Mouse (Mus musculus): Measurements from ENCODE around the gene D630045J12Rik. TPM values are rescaled to one million over a fixed set of nuclear protein-coding genes. Genes with fewer than 3 reads are reported as not detected.

Gene D630045J12Rik
- polyA plus RNA-seq, 1 experiment: 0.33 TPM

DNA sequence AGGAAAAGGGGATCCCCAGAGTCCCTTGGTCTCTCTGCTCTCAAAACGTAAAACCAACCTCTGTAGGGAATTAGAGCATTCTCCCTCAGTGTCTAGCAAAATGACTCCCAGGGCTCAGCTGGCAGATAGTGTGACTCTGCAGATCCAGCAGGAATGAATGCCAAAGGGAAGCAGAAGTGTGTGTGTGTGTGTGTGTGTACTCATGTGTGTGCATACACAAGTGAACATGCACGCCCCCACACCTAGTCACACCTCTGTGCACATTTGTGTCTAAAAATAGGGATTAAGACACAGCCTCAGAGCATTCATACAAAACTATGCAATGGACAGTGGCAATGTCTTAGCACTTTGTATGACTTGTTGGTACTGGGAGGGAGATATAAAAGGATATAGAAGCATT is 2.0 kb upstream of the D630045J12Rik start:
- H3K4me3 ChIP-seq (ENCODE audit: extremely low read depth, insufficient read depth, insufficient read length): no peak overlapping the region
- DNase-seq (ENCODE audit: low read depth in 1 of 2, low spot score in 2 of 2): no peak
- H3K27ac ChIP-seq (ENCODE audit: insufficient read depth, low read length): no peak overlapping the region
- TF ChIP-seq POLR2A (IDR thresholded peaks at IDR 0.05; ENCODE audit: low read depth, low read length) (no peak), CTCF (IDR thresholded peaks at IDR 0.05; ENCODE audit: extremely low read depth, insufficient read depth, insufficient read length, insufficient replicate concordance) (no peak)
- H3K4me1 ChIP-seq (ENCODE audit: control insufficient read depth, insufficient read depth, insufficient read length): peaks cover 6% of the 10 kb centered on the region; the same call in 1 of the 2 replicates
- H3K27me3 ChIP-seq (ENCODE audit: control insufficient read depth, insufficient read depth, low read length): peaks cover 3% of the 10 kb centered on the region; the same call in 1 of the 2 replicates
- WGBS: 59% methylated on average over 2 of the region's 2 CpGs
- no peaks in the 10 kb centered on the region for H3K36me3 ChIP-seq (ENCODE audit: control insufficient read depth, insufficient read depth, low read length)

DNA sequence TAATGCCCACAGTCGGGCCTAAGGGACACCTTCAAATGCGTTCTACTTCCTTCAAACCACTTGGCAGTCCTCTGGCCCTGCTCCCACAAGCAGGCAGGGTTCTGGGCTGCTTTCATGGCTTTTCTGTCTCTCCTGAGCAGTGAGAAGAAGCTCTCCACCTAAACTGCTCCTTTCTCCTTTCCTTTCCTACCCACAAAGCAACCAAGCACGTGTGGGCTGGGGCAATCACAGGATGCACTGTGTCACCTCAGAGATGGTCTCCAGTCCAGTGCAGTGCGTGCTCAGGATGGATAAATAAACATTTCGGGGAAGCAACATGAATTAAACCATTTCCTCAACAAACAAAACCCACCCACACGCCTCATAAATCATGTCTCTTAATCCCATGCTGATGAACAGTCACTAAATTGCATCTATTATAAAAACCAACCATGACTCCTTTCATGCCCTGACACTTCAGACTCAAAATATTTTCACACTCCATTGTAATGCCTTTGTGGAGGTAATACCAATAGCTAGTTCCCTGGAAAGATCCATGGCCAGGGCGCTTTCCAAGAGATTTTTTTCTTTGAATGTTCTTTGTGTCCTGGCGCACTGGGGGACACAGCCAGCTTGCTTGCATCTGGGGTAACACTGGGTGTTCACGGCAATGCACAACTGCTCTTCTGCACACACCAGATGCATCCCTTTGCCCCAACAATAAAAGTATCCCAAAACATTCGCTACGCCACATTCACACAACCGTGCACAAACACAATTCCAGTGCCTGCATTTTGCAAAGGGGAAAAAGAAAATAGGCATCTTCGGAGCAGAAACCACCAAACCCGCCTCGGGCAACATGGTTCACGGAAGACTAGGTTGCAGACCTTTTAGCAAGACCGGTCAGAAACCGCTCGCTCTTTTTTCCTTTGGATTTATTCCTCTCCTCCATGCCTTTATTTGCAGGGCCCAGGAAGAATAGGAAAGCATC is 758 bp downstream of the D630045J12Rik start:
- WGBS: 23% methylated on average over 19 of the region's 19 CpGs
- no peak overlapping the region for H3K27ac ChIP-seq (ENCODE audit: insufficient read depth, low read length)
- peaks cover 3% of the 10 kb centered on the region; the same call in 1 of the 2 replicates for H3K27me3 ChIP-seq (ENCODE audit: control insufficient read depth, insufficient read depth, low read length)
- peak overlapping the region; percentile 53 for H3K4me3 ChIP-seq (ENCODE audit: extremely low read depth, insufficient read depth, insufficient read length)
- TF ChIP-seq POLR2A (IDR thresholded peaks at IDR 0.05; ENCODE audit: low read depth, low read length) (no peak), CTCF (IDR thresholded peaks at IDR 0.05; ENCODE audit: extremely low read depth, insufficient read depth, insufficient read length, insufficient replicate concordance) (no peak)
- DNase-seq (ENCODE audit: low read depth in 1 of 2, low spot score in 2 of 2): no peak
- no peaks in the 10 kb centered on the region for H3K36me3 ChIP-seq (ENCODE audit: control insufficient read depth, insufficient read depth, low read length)
- H3K4me1 ChIP-seq (ENCODE audit: control insufficient read depth, insufficient read depth, insufficient read length): peaks cover 6% of the 10 kb centered on the region; the same call in 1 of the 2 replicates

DNA sequence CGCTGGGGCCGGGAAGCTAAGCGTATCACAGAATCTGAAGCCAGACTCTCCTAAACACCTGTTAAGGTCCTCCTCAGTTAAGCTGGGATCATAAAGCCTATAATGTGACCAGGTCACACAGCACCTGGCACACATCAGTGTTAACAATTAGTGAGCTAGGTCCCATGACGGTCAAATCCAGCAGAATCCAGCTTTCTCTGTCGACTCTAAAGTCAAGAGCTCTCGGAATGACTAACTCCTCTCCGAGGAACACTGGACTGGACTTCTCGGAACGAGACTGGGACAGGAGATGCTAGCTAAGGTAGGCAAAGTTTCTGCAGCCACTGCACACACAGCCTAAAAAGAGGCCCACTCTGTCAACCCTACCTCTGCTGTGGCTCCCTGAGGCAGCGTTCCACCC is 1.7 kb downstream of the D630045J12Rik start:
- Histone ChIP-seq H3K4me1 (ENCODE audit: control insufficient read depth, insufficient read depth, insufficient read length) (peaks cover 6% of the 10 kb centered on the region; the same call in 1 of the 2 replicates), H3K36me3 (ENCODE audit: control insufficient read depth, insufficient read depth, low read length) (no peaks in the 10 kb centered on the region), H3K27me3 (ENCODE audit: control insufficient read depth, insufficient read depth, low read length) (peaks cover 3% of the 10 kb centered on the region; the same call in 1 of the 2 replicates), H3K27ac (ENCODE audit: insufficient read depth, low read length) (no peak overlapping the region), H3K4me3 (ENCODE audit: extremely low read depth, insufficient read depth, insufficient read length) (no peak overlapping the region)
- TF ChIP-seq CTCF (IDR thresholded peaks at IDR 0.05; ENCODE audit: extremely low read depth, insufficient read depth, insufficient read length, insufficient replicate concordance) (no peak), POLR2A (IDR thresholded peaks at IDR 0.05; ENCODE audit: low read depth, low read length) (no peak)
- no peak for DNase-seq (ENCODE audit: low read depth in 1 of 2, low spot score in 2 of 2)
- 92% methylated on average over 10 of the region's 10 CpGs for WGBS

DNA sequence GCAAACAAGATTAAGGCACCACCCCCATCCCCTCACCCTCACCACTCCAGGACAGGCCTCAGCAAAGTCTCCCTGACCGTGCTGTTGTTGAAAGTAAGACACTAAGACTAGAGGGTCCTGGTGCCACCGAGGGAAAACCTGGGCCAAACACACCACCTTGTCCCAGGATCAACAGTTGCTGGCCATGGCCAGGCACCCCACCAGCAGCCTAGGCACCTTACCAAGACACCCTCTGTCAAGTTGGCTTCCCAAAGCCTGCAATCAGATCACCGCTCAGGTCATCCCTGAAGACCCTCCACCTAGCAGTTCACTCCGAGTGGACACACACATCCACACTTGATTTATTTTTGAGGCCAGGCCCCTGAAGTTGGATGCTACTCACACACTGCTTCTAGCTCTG is 2.3 kb downstream of the D630045J12Rik start:
- DNase-seq (ENCODE audit: low read depth in 1 of 2, low spot score in 2 of 2): no peak
- no peaks in the 10 kb centered on the region for H3K36me3 ChIP-seq (ENCODE audit: control insufficient read depth, insufficient read depth, low read length)
- H3K27me3 ChIP-seq (ENCODE audit: control insufficient read depth, insufficient read depth, low read length): peaks cover 3% of the 10 kb centered on the region; the same call in 1 of the 2 replicates
- 76% methylated on average over 4 of the region's 4 CpGs for WGBS
- H3K4me3 ChIP-seq (ENCODE audit: extremely low read depth, insufficient read depth, insufficient read length): no peak overlapping the region
- peaks cover 6% of the 10 kb centered on the region; the same call in 1 of the 2 replicates for H3K4me1 ChIP-seq (ENCODE audit: control insufficient read depth, insufficient read depth, insufficient read length)
- H3K27ac ChIP-seq (ENCODE audit: insufficient read depth, low read length): no peak overlapping the region
- no peak for TF ChIP-seq POLR2A (IDR thresholded peaks at IDR 0.05; ENCODE audit: low read depth, low read length)
- no peak for TF ChIP-seq CTCF (IDR thresholded peaks at IDR 0.05; ENCODE audit: extremely low read depth, insufficient read depth, insufficient read length, insufficient replicate concordance)

DNA sequence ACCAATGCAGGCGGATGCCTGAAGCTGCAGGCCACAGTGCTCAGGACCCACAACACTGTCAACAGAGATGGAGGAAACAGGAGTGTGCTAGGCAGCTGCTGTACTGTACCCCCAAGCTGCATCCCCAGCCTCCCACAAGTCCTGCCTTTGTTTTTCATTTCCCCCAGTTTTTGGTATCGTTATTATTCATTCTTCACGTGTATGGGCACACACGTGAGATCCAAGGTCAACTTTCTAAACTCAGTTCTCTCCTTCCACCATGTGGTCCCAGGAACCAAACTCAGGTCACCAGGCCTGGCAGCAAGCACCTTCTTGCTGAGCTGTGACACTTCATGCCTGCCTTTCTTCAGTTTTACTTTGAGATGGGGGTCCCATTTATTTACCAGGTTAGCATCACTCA is 6.4 kb downstream of the D630045J12Rik start:
- no peak overlapping the region for H3K27ac ChIP-seq (ENCODE audit: insufficient read depth, low read length)
- H3K27me3 ChIP-seq (ENCODE audit: control insufficient read depth, insufficient read depth, low read length): no peaks in the 10 kb centered on the region
- H3K36me3 ChIP-seq (ENCODE audit: control insufficient read depth, insufficient read depth, low read length): no peaks in the 10 kb centered on the region
- 86% methylated on average over 4 of the region's 4 CpGs for WGBS
- DNase-seq (ENCODE audit: low read depth in 1 of 2, low spot score in 2 of 2): no peak
- H3K4me1 ChIP-seq (ENCODE audit: control insufficient read depth, insufficient read depth, insufficient read length): no peaks in the 10 kb centered on the region
- no peak overlapping the region for H3K4me3 ChIP-seq (ENCODE audit: extremely low read depth, insufficient read depth, insufficient read length)
- TF ChIP-seq POLR2A (IDR thresholded peaks at IDR 0.05; ENCODE audit: low read depth, low read length): no peak
- TF ChIP-seq CTCF (IDR thresholded peaks at IDR 0.05; ENCODE audit: extremely low read depth, insufficient read depth, insufficient read length, insufficient replicate concordance): no peak

DNA sequence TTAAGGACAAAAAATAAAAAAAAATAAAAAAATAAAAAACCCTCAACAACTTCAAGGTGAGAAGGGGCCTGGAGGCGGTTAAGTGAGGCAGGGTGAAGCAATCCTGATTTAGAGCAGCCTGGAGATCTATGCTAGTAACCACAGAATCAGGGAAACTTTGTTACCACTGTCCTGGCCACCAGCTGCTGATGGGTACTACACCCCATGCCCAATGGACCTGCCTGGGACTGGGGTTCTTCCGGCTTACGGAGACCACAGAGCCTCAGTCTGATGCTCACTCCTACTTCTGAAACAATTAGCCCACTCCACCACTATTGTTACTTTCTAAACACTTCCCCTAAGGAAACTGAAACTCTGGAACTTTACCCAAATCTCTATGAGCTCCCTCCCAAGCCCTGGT is 9.0 kb downstream of the D630045J12Rik start:
- DNase-seq (ENCODE audit: low read depth in 1 of 2, low spot score in 2 of 2): no peak
- TF ChIP-seq POLR2A (IDR thresholded peaks at IDR 0.05; ENCODE audit: low read depth, low read length) (no peak), CTCF (IDR thresholded peaks at IDR 0.05; ENCODE audit: extremely low read depth, insufficient read depth, insufficient read length, insufficient replicate concordance) (no peak)
- WGBS: 81% methylated on average over 3 of the region's 3 CpGs

DNA sequence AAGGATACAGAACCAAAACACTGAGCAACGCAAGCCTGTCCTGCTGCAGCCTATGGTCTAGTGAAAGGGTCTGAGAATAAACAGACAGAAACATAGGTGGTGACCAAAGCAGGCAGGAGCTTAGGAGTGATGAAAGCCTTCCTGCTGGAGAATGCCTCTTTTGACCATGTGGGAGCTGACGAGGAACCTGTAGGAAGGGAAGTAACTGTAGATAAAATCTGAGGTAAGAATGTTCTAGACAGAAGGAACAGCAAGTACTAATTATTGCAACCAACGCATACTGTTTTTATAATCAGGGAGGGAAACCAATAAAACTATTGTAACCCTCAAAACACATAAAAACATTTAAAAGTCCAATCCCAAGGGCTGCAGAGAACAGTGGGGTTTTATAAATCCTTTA is 9.6 kb downstream of the D630045J12Rik start:
- Histone ChIP-seq H3K27ac (ENCODE audit: insufficient read depth, low read length) (no peak overlapping the region), H3K4me3 (ENCODE audit: extremely low read depth, insufficient read depth, insufficient read length) (no peak overlapping the region), H3K27me3 (ENCODE audit: control insufficient read depth, insufficient read depth, low read length) (no peaks in the 10 kb centered on the region), H3K36me3 (ENCODE audit: control insufficient read depth, insufficient read depth, low read length) (no peaks in the 10 kb centered on the region), H3K4me1 (ENCODE audit: control insufficient read depth, insufficient read depth, insufficient read length) (no peaks in the 10 kb centered on the region)
- 72% methylated on average over 3 of the region's 3 CpGs for WGBS
- TF ChIP-seq CTCF (IDR thresholded peaks at IDR 0.05; ENCODE audit: extremely low read depth, insufficient read depth, insufficient read length, insufficient replicate concordance): no peak
- TF ChIP-seq POLR2A (IDR thresholded peaks at IDR 0.05; ENCODE audit: low read depth, low read length): no peak
- no peak for DNase-seq (ENCODE audit: low read depth in 1 of 2, low spot score in 2 of 2)

More for the DNA sequence above, 9.0 kb downstream of the D630045J12Rik start:
- Histone ChIP-seq H3K27me3 (ENCODE audit: control insufficient read depth, insufficient read depth, low read length) (no peaks in the 10 kb centered on the region), H3K4me3 (ENCODE audit: extremely low read depth, insufficient read depth, insufficient read length) (no peak overlapping the region), H3K36me3 (ENCODE audit: control insufficient read depth, insufficient read depth, low read length) (no peaks in the 10 kb centered on the region), H3K4me1 (ENCODE audit: control insufficient read depth, insufficient read depth, insufficient read length) (no peaks in the 10 kb centered on the region), H3K27ac (ENCODE audit: insufficient read depth, low read length) (no peak overlapping the region)

Data from spleen, adult 2 months (tissue).